Mouse (Mus musculus): ENCODE results near the gene Dhrs1.

- TF ChIP-seq CTCF (IDR thresholded peaks at IDR 0.05; ENCODE audit: borderline replicate concordance, insufficient read depth, low read length) (no peak), POLR2A (IDR thresholded peaks at IDR 0.05; ENCODE audit: low read depth, low read length) (no peak)
These were observed 32.3 kb upstream of the Dhrs1 start for GRCm38 (mm10) chr14:55777806-55778205.
